Mouse (Mus musculus): Measurements from ENCODE around the gene Col4a3bp.

- TF ChIP-seq CTCF (IDR thresholded peaks at IDR 0.05; ENCODE audit: low read depth) (no peak), EP300 (IDR thresholded peaks at IDR 0.05; ENCODE audit: low read depth) (0 out of 2 replicates have a peak, but pooled peaks have one; percentile 29)
Observed at GRCm38 (mm10) chr13:96630396-96630795, 88.0 kb downstream of the Col4a3bp start.

All from liver, embryonic 14.5 days (tissue).